Mouse (Mus musculus) ES-E14 (cell line): ENCODE measurements around the gene Masp2.

Source experiments
- CHD2 ChIP-seq: IDR thresholded peaks from 2 replicates; pipeline ENCODE4 v1.6.1; 2014; ENCODE audit warnings: mild to moderate bottlenecking, low read depth, low read length, inconsistent platforms
- HCFC1 ChIP-seq: IDR thresholded peaks from 2 replicates; pipeline ENCODE4 v1.6.1; 2012; ENCODE audit warnings: low read length, inconsistent platforms, borderline replicate concordance; ENCODE audit not compliant: insufficient read depth
- MAFK ChIP-seq: IDR thresholded peaks from 2 replicates; pipeline ENCODE4 v1.6.1; 2014; ENCODE audit warnings: mild to moderate bottlenecking, low read depth, low read length, inconsistent platforms; ENCODE audit not compliant: insufficient read depth
- ZC3H11A ChIP-seq: IDR thresholded peaks from 2 replicates; pipeline ENCODE4 v1.6.1; 2012; ENCODE audit warnings: low read depth, mild to moderate bottlenecking, inconsistent platforms, low read length, borderline replicate concordance
- ZNF384 ChIP-seq: IDR thresholded peaks from 2 replicates; pipeline ENCODE4 v1.6.1; 2012; ENCODE audit warnings: low read depth, low read length, inconsistent platforms

- TF ChIP-seq HCFC1 (no peak), ZC3H11A (no peak), CHD2 (no peak), ZNF384 (no peak), MAFK (no peak)
These were observed 17.5 kb downstream of the Masp2 start for GRCm38 (mm10) chr4:148619805-148620204.
